Comparison of ENCODE assay signal across 25 mouse cellular contexts in the genomic region with DNA sequence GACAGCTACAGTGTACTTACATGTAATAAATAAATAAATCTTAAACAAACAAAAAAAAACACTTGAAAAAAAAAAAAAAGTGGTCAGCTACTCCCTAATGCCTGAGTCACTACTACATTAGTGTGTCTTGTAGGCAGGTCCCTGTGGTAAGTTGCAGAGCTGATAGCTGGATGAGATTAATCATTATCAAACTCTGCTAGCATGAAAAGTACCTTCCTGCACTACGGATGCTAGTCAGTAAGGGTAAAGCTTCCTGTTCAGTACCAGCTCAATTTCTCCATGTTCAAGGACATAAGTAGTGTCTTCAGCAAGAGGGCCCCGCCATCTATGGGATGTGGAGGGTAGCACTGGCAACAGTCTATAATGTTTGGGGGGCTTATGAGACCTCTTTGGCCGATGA. TPM values are rescaled to one million over a fixed set of nuclear protein-coding genes. Genes with fewer than 3 reads are reported as not detected.
A peak's percentile ranks its signal among the peaks of the same experiment; 100 is the strongest.
DNase-seq lines count a peak whose midpoint lies in the region; ATAC-seq and TF ChIP-seq lines count a peak whose summit lies in the region.
"Had no signal": no experiment of that assay in that cellular context is flagged by ENCODE, and none has a peak within 500 bp of the region (broad histone marks: within the 10 kb centered on the region; RNA-seq: fewer than 3 reads in every experiment).

No protein-coding gene starts in this region.

- H3K4me3 ChIP-seq in kidney, postnatal 0 days (replicated peaks; ENCODE audit: low read depth, low read length): no peak overlapping the region
- no peak overlapping the region for H3K4me3 ChIP-seq in kidney, adult 2 months (ENCODE audit: insufficient read depth, low read depth, low read length)
- no peak overlapping the region for H3K4me3 ChIP-seq in MEL (ENCODE audit: control insufficient read depth in 1 of 2, insufficient read depth in 1 of 2, low read depth in 2 of 2, low read length in 2 of 2)
- no peak overlapping the region for H3K4me3 ChIP-seq in stomach, postnatal 0 days (ENCODE audit: low read depth, low read length)
- H3K4me3 ChIP-seq: embryonic facial prominence, embryonic 12.5 days; embryonic facial prominence, embryonic 15.5 days; gastrocnemius, adult 2 months; heart, embryonic 12.5 days; heart, embryonic 15.5 days; hindbrain, embryonic 12.5 days; hindbrain, embryonic 15.5 days had no signal

- H3K27ac ChIP-seq in kidney, postnatal 0 days: no peak overlapping the region
- no peak overlapping the region for H3K27ac ChIP-seq in kidney, adult 2 months (ENCODE audit: insufficient read depth, low read depth, low read length)
- no peak overlapping the region for H3K27ac ChIP-seq in MEL (ENCODE audit: control insufficient read depth, low read depth, low read length)
- no peak overlapping the region for H3K27ac ChIP-seq in stomach, postnatal 0 days (replicated peaks)
- H3K27ac ChIP-seq: embryonic facial prominence, embryonic 12.5 days; embryonic facial prominence, embryonic 15.5 days; gastrocnemius, adult 2 months; heart, embryonic 15.5 days; hindbrain, embryonic 12.5 days; hindbrain, embryonic 15.5 days had no signal

- no peak for TF ChIP-seq RAD21 in MEL (IDR thresholded peaks at IDR 0.05; ENCODE audit: low read depth, low read length)

- no peak; the same call in 1 of the 2 replicates for ATAC-seq in kidney, postnatal 0 days (replicated peaks; ENCODE audit: low FRiP score, low read depth)
- ATAC-seq in stomach, postnatal 0 days (ENCODE audit: low FRiP score, low TSS enrichment): peak; percentile 82
- ATAC-seq: forebrain, embryonic 14.5 days; forebrain, postnatal 0 days had no signal

- H3K4me2 ChIP-seq in kidney, postnatal 0 days (ENCODE audit: low read length): no peak overlapping the region
- no peak overlapping the region for H3K4me2 ChIP-seq in stomach, postnatal 0 days (replicated peaks; ENCODE audit: low read depth)
- H3K4me2 ChIP-seq: embryonic facial prominence, embryonic 12.5 days; embryonic facial prominence, embryonic 15.5 days; heart, embryonic 12.5 days; heart, embryonic 15.5 days; hindbrain, embryonic 12.5 days; hindbrain, embryonic 15.5 days had no signal

- intact Hi-C loops in gastrocnemius, postnatal 14 days (cut with DNase I; ENCODE audit: low total_unique reads): no loop called here

- DNase-seq in kidney, postnatal 0 days (ENCODE audit: low spot score): no peak
- DNase-seq in kidney, adult 2 months: no peak
- DNase-seq in 416B (ENCODE audit: low read depth) (peak; percentile 80), MEL (ENCODE audit: low read depth, low spot score) (peak; percentile 13)
- DNase-seq in stomach, postnatal 0 days (ENCODE audit: low spot score): no peak
- no peak for DNase-seq in gastrocnemius, postnatal 14 days
- DNase-seq: adrenal gland, adult 2 months; adrenal gland, postnatal 14 days; cerebellum, adult 11 months; cerebellum, adult 2 months; cerebellum, adult 9-11 months; cerebellum, postnatal 25 days; forebrain, postnatal 0 days; gastrocnemius, adult 2 months; gastrocnemius, postnatal 25 days; heart, adult 18-20 months; heart, postnatal 10 days; heart, postnatal 36 days had no signal

- TF ChIP-seq CTCF in kidney, postnatal 0 days (IDR thresholded peaks at IDR 0.05; ENCODE audit: low read depth): peak; percentile 13; the same call in 1 of the 2 replicates
- no peak for TF ChIP-seq CTCF in kidney, adult 2 months (conservative IDR thresholded peaks at IDR 0.05; ENCODE audit: insufficient read depth, insufficient read length, low read depth, low read length)
- TF ChIP-seq CTCF in MEL (IDR thresholded peaks at IDR 0.05 in 2 of 3, conservative IDR thresholded peaks at IDR 0.05 in 1 of 3; ENCODE audit: control insufficient read depth in 1 of 3, insufficient read depth in 1 of 3, low read depth in 2 of 3, low read length in 3 of 3, poor library complexity in 1 of 3, severe bottlenecking in 1 of 3): no peak
- no peak for TF ChIP-seq CTCF in stomach, postnatal 0 days (IDR thresholded peaks at IDR 0.05; ENCODE audit: low read depth)

- no peaks in the 10 kb centered on the region for H3K4me1 ChIP-seq in kidney, postnatal 0 days (replicated peaks; ENCODE audit: insufficient read depth, low read length)
- H3K4me1 ChIP-seq in kidney, adult 2 months (ENCODE audit: control insufficient read depth, insufficient read depth, low read length): no peaks in the 10 kb centered on the region; the same call in 1 of the 2 replicates
- H3K4me1 ChIP-seq in MEL (ENCODE audit: control insufficient read depth in 1 of 2, insufficient read depth in 2 of 2, low read length in 2 of 2): no peaks in the 10 kb centered on the region
- H3K4me1 ChIP-seq in stomach, postnatal 0 days (replicated peaks; ENCODE audit: control insufficient read depth, insufficient read depth): no peaks in the 10 kb centered on the region
- H3K4me1 ChIP-seq: embryonic facial prominence, embryonic 12.5 days; embryonic facial prominence, embryonic 15.5 days; heart, embryonic 12.5 days; heart, embryonic 15.5 days; hindbrain, embryonic 12.5 days; hindbrain, embryonic 15.5 days had no signal

- H3K79me2 ChIP-seq in MEL (ENCODE audit: control insufficient read depth, insufficient read depth, low read length, poor library complexity): no peaks in the 10 kb centered on the region

- peaks cover 25% of the 10 kb centered on the region for H3K36me3 ChIP-seq in kidney, postnatal 0 days (ENCODE audit: insufficient read depth, low read length)
- peaks cover 11% of the 10 kb centered on the region for H3K36me3 ChIP-seq in kidney, adult 2 months (ENCODE audit: control insufficient read depth, insufficient read depth, low read length)
- H3K36me3 ChIP-seq in MEL (ENCODE audit: control insufficient read depth in 1 of 2, insufficient read depth in 2 of 2, low read length in 2 of 2): peaks cover 0 to 2% of the 10 kb centered on the region in 2 experiments; a peak in 2 of 4 replicates
- H3K36me3 ChIP-seq in stomach, postnatal 0 days (ENCODE audit: control insufficient read depth, insufficient read depth, low read length): peaks cover 12% of the 10 kb centered on the region

- no peaks in the 10 kb centered on the region for H3K9me3 ChIP-seq in kidney, postnatal 0 days (replicated peaks; ENCODE audit: low read length)
- no peaks in the 10 kb centered on the region for H3K9me3 ChIP-seq in MEL (replicated peaks; ENCODE audit: insufficient read depth, low read length)
- H3K9me3 ChIP-seq in stomach, postnatal 0 days (ENCODE audit: control insufficient read depth, low read length): no peaks in the 10 kb centered on the region
- H3K9me3 ChIP-seq: embryonic facial prominence, embryonic 15.5 days; heart, embryonic 15.5 days; hindbrain, embryonic 12.5 days; hindbrain, embryonic 15.5 days had no signal

- TF ChIP-seq POLR2A in kidney, adult 2 months (IDR thresholded peaks at IDR 0.05; ENCODE audit: low read depth, low read length): no peak
- TF ChIP-seq POLR2A in MEL (IDR thresholded peaks at IDR 0.05; ENCODE audit: control insufficient read depth in 1 of 2, insufficient read depth in 1 of 2, low read depth in 1 of 2, low read length in 2 of 2, poor library complexity in 1 of 2): no peak

- TF ChIP-seq EP300 in MEL (IDR thresholded peaks at IDR 0.05; ENCODE audit: low read depth in 1 of 2, low read length in 2 of 2): no peak
- TF ChIP-seq EP300 in stomach, postnatal 0 days (optimal IDR thresholded peaks at IDR 0.05): no peak

- no peak overlapping the region for H3K9ac ChIP-seq in kidney, postnatal 0 days (ENCODE audit: low read depth, low read length)
- no peak overlapping the region for H3K9ac ChIP-seq in MEL (ENCODE audit: control insufficient read depth, low read depth, low read length, poor library complexity, severe bottlenecking)
- no peak overlapping the region for H3K9ac ChIP-seq in stomach, postnatal 0 days (ENCODE audit: low read length)
- H3K9ac ChIP-seq: embryonic facial prominence, embryonic 12.5 days; embryonic facial prominence, embryonic 15.5 days; forebrain, postnatal 0 days; heart, embryonic 12.5 days; heart, embryonic 15.5 days; hindbrain, embryonic 12.5 days; hindbrain, embryonic 15.5 days had no signal

- WGBS in kidney, postnatal 0 days: 76% methylated on average over 3 of the region's 3 CpGs
- 74% methylated on average over 3 of the region's 3 CpGs for WGBS in kidney, adult 2 months
- 86% methylated on average over 3 of the region's 3 CpGs for WGBS in stomach, postnatal 0 days

- no peaks in the 10 kb centered on the region for H3K27me3 ChIP-seq in kidney, postnatal 0 days (ENCODE audit: insufficient read depth, low read length)
- no peaks in the 10 kb centered on the region for H3K27me3 ChIP-seq in kidney, adult 2 months (replicated peaks; ENCODE audit: control insufficient read depth, insufficient read depth, low read length)
- H3K27me3 ChIP-seq in MEL (ENCODE audit: control insufficient read depth in 1 of 2, insufficient read depth in 2 of 2, low read length in 2 of 2): no peaks in the 10 kb centered on the region
- no peaks in the 10 kb centered on the region for H3K27me3 ChIP-seq in stomach, postnatal 0 days (ENCODE audit: control insufficient read depth, insufficient read depth, low read length)
- H3K27me3 ChIP-seq: embryonic facial prominence, embryonic 12.5 days; embryonic facial prominence, embryonic 15.5 days; heart, embryonic 12.5 days; heart, embryonic 15.5 days; hindbrain, embryonic 12.5 days; hindbrain, embryonic 15.5 days had no signal

TF ChIP-seq in MEL, 35 proteins besides CTCF, POLR2A, EP300 and RAD21 (continues in another document):
- no peak for TF ChIP-seq MAZ (IDR thresholded peaks at IDR 0.05; ENCODE audit: low read depth, low read length)
- TF ChIP-seq TBP (IDR thresholded peaks at IDR 0.05; ENCODE audit: low read depth, low read length): no peak
- TF ChIP-seq TCF12 (IDR thresholded peaks at IDR 0.05; ENCODE audit: low read depth, low read length): no peak
- no peak for TF ChIP-seq MXI1 (IDR thresholded peaks at IDR 0.05; ENCODE audit: low read depth, low read length)
- no peak for TF ChIP-seq CHD2 (IDR thresholded peaks at IDR 0.05; ENCODE audit: low read length)
- TF ChIP-seq MEF2A (IDR thresholded peaks at IDR 0.05; ENCODE audit: extremely low read depth, insufficient replicate concordance, low read depth, low read length, poor library complexity, severe bottlenecking): no peak
- no peak for TF ChIP-seq E2F4 (IDR thresholded peaks at IDR 0.05; ENCODE audit: borderline replicate concordance, low read depth, low read length)
- TF ChIP-seq HCFC1 (IDR thresholded peaks at IDR 0.05; ENCODE audit: low read depth, low read length): no peak
- no peak for TF ChIP-seq UBTF (IDR thresholded peaks at IDR 0.05; ENCODE audit: borderline replicate concordance, insufficient read depth, low read depth, low read length)
- no peak for TF ChIP-seq GABPA (IDR thresholded peaks at IDR 0.05; ENCODE audit: low read depth, low read length)

RNA-seq across cellular contexts. Expression of gene Slc25a17, which starts 46.7 kb away (rescaled TPM):
- polyA plus RNA-seq in kidney, postnatal 0 days (2015; fragmentation: Nextera tagmentation; extraction: Ambion mirVana): 153 and 157 TPM in 2 replicates
- polyA plus RNA-seq in kidney, adult 2 months (2012; rRNA removed): 78.3 and 78.6 TPM in 2 replicates
- 39.8 and 40.6 TPM in 2 replicates for total RNA-seq in MEL (2012; rRNA removed)
- polyA plus RNA-seq in MEL (2012; ENCODE audit: insufficient read depth in 1 of 2, insufficient read length in 2 of 2, low read depth in 1 of 2, low replicate concordance in 2 of 2, missing spikeins in 1 of 2): 10 to 100 TPM in 1 of 2 experiments, not detected in 1; 64.1 TPM
- 84.6 and 85.1 TPM in 2 replicates for polyA plus RNA-seq in stomach, postnatal 0 days (2015; fragmentation: Nextera tagmentation; extraction: Ambion mirVana)
- 10 to 100 TPM; 15.6 to 15.9 TPM for total RNA-seq in gastrocnemius, postnatal 14 days (2021)

Comparison
In these comparisons a context has a peak if more than half of its experiments do, and no peak if none do; other contexts are left out.
1. DNase-seq: peak in 416B (single experiment) and MEL (single experiment); none in kidney, postnatal 0 days (single experiment), kidney, adult 2 months (single experiment), stomach, postnatal 0 days (single experiment) and gastrocnemius, postnatal 14 days (single experiment).